Mouse (Mus musculus): Measurements from ENCODE around the gene Nrp2.

Gene Nrp2

GRCm38 (mm10) chr1:62820170-62820569 is 117.1 kb downstream of the Nrp2 start:
- DNase-seq (ENCODE audit: low spot score in 2 of 2): no peak

GRCm38 (mm10) chr1:62821509-62822398 is 118.7 kb downstream of the Nrp2 start:
- DNase-seq (ENCODE audit: low spot score in 2 of 2): no peak

DNA sequence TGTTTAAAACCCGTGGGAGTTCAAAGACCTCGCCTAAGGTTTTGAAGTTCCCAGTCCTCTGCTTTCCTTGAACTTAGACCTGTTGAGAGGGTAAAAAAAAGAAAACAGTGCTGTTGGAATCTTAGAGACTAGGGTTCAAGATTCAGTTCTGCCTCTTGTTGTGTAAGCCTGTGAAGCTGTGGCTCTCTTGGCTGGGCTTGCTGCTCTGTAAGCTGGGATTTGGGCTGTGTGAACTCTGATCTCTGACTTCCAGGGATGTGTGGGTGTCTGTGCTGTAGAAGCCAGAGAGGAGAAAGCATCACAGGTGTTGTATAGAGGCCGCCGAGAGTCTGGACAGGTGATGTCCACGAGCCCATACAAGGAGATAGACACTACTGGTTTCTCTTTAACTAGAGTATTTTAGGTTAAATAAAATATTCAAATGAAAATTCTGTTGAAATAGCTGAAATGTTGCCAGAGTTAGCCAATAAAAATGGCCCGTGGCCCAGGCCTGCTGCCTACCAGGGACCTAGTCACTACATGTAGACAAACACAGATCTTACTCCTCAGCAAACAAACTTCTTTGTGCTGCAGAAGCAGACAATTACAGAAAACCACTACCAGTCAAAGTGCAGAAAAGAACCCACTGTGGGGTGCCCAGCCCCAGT is 120.6 kb downstream of the Nrp2 start:
- no peak for DNase-seq (ENCODE audit: low spot score in 2 of 2)

- no peak for DNase-seq (ENCODE audit: low spot score in 2 of 2)
Observed at GRCm38 (mm10) chr1:62825822-62826765, 123.0 kb downstream of the Nrp2 start.

DNA sequence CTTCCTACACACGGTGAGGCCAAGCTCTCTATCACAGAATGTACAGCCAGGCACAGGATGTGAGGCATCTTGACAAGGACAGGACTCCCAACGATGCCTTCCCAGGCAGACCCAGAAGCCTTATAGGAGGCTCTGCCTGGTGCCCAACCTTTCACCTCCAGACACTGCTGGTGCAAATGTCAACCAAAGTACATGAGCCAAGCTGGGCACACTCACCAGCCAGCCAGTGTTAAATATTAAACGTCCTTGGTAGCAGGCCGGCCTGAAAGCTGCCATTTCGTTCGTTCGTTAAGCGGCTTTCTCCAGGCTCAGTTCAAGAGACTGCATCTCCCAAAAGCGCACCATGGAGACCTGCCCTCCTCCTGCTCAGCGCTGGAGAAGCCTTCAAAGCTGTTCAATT is 124.2 kb downstream of the Nrp2 start:
- DNase-seq (ENCODE audit: low spot score in 2 of 2): no peak

- no peak for DNase-seq (ENCODE audit: low spot score in 2 of 2)
Observed at GRCm38 (mm10) chr1:62828156-62828555, 125.1 kb downstream of the Nrp2 start.

GRCm38 (mm10) chr1:62829690-62830417 is 126.8 kb downstream of the Nrp2 start:
- DNase-seq (ENCODE audit: low spot score in 2 of 2): no peak

DNA sequence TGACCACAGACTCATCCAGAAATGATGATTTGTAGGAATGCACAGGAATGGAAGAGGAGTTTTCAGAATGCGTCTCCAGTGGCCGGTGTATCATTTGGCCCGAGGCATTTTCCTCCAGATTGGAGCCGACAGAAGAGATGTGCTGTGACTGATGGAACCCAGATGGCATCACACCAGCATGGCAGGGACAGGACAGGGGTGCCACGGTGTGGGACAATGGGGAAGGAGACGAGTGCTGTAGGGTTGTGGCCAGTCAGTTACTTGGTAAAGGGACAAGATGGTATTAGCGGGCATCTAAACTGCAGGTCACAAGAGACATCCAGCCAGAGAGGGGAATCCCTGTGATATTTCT is 127.3 kb downstream of the Nrp2 start:
- DNase-seq (ENCODE audit: low spot score in 2 of 2): no peak

DNA sequence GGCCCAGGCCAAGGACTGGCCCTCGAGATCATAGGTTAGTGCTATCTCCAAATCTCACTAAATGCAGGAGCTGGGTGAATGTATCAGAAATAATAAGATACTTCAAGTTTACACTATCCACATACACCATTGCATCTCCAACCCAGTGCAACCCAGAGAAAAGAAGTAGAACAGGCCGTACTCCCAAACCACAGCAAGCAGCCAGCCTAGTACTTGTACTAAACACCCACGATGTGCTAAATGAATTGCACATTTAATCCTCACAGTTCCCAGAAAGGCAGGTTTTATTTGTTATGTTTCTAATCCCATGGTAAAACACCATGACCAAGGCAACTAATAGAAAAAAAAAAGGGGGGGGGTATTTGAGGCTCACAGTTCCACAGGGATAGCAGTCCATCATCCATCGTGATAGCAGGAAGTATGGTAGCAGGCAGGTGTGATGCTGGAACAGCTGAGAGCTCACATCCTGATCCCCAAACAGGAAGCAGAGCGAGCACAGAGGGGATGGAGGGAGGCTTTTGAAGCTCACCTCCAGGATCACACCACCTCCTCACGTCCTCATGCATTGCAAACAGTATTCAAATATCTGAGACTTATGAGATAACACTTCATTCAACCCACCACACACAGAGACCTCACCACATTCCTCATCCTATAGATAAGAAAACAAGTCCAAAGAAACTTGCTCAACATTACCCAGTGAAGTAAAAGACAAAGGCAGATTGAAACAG is 128.8 kb downstream of the Nrp2 start:
- no peak for DNase-seq (ENCODE audit: low spot score in 2 of 2)

GRCm38 (mm10) chr1:62833356-62833755 is 130.3 kb downstream of the Nrp2 start:
- no peak for DNase-seq (ENCODE audit: low spot score in 2 of 2)

- no peak for DNase-seq (ENCODE audit: low spot score in 2 of 2)
Observed at GRCm38 (mm10) chr1:62834443-62835185, 131.5 kb downstream of the Nrp2 start.

GRCm38 (mm10) chr1:62838083-62838482 is 135.0 kb downstream of the Nrp2 start:
- no peak for DNase-seq (ENCODE audit: low spot score in 2 of 2)

GRCm38 (mm10) chr1:62838631-62839030 is 135.5 kb downstream of the Nrp2 start:
- DNase-seq (ENCODE audit: low spot score in 2 of 2): no peak

DNA sequence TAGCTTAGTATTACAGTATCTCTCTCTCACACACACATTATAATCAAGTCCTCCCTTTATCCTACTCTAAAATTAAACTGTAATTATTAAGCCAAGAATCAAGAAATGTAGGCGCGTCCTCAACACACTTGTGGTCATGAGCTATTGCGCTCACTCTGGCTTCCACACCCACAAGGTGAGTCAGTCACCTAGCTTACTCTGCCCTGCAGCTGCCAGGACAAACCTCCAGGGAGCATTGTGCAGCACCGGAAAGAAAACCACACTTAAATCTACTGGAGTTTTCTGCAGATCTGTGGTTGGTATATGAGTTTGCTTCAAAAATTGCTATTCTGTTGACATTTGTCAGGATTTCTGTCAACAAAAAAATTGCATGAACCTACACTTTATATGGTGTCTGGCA is 140.1 kb downstream of the Nrp2 start:
- DNase-seq (ENCODE audit: low spot score in 2 of 2): no peak

DNA sequence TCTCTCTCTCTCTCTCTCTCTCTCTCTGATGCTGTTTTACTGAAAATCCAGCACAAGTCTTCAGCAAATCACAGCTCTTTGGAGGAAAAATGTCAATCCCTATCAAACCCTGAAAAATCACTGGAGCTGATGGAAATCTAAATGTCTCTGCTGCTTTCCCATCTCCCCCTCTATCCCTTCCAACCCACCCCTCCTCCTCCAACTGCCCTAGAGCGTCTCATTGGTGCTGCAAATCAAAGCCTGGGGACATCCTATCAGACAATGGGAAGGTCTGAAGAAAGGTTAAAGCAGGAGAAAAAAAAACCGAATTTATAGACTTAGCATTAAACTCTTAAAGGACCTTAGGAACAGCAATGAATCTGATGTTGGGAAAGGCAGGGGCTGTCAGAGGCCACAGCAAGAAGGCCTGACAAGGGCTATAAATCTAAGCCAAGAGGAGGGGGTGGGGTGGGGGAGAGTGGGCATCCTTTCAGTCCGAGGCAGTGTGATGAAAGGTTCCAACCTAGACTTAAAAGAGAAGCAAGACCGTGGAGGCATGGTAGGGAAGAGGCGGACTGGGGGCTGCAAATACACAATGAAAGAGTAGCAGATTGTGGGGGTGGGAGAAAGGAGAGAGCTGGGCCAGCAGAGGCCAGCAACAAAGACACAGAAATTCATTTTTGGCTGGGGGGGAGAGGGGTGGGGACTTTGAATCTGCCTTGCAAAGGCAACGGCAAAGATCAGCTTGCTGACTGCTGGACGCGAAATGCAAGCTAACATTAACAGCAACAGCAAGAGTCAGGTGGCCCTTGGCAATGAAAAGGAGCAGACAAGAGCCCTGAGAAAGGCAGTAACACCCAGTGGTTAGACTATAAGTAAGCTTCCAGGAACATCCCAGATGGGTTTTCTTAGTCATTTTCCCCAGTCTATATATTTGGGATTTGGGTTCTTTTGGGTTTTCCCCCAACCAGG is 148.2 kb downstream of the Nrp2 start:
- DNase-seq (ENCODE audit: low spot score in 2 of 2): no peak

- DNase-seq (ENCODE audit: low spot score in 2 of 2): no peak
Observed at GRCm38 (mm10) chr1:62853362-62853761, 150.3 kb downstream of the Nrp2 start.

- no peak for DNase-seq (ENCODE audit: low spot score in 2 of 2)
Observed at GRCm38 (mm10) chr1:62853996-62854395, 150.9 kb downstream of the Nrp2 start.

- no peak for DNase-seq (ENCODE audit: low spot score in 2 of 2)
Observed at GRCm38 (mm10) chr1:62859098-62859497, 156.0 kb downstream of the Nrp2 start.

Data from spleen, postnatal 4 days (tissue).